Mouse (Mus musculus): Measurements from ENCODE around the gene Ppia.

DNA sequence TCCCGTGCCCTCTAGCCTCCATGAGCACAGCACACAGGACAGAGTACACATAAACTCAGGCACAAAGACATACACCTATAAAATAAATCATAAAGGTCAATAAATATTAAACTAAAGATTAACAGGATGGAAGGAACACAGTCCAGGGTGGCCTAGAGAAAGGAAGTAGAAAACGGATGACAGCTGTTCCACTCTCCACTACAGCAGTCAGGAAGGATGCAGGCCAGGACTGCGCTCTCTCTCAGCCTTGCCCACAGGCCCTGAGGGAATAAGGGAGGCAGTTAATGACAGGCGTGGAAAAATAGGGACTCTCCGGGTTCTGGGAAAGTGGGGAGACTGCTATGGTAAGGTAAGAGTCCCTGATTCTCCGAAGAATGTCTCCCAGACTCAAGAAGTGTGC, 48.8 kb upstream of the Ppia start:
- TF ChIP-seq CTCF (IDR thresholded peaks at IDR 0.05; ENCODE audit: low read depth), result no peak
- no peak for TF ChIP-seq EP300 (IDR thresholded peaks at IDR 0.05; ENCODE audit: low read depth)

Data from liver, postnatal 0 days (tissue).